Mouse (Mus musculus) liver, postnatal 0 days (tissue): ENCODE measurements around the gene Mapk10. TPM values are rescaled to one million over a fixed set of nuclear protein-coding genes. Genes with fewer than 3 reads are reported as not detected.

Experiments used
- ATAC-seq: fragments of 200-750 bp; cut with Nextera tagmentation; 2 replicates; pipeline ENCODE4 v1.8.0; 2017; ENCODE audit warnings: mild to moderate bottlenecking, moderate library complexity
- DNase-seq: peaks from one replicate; pipeline ENCODE4 v3.0.0-alpha.2; 2016
- H3K27ac ChIP-seq: fragments of 300-500 bp; sonication (generic); 2 replicates; pipeline ENCODE4 v1.5.1; 2014; ENCODE audit warnings: antibody characterized with exemption, moderate library complexity, mild to moderate bottlenecking, low read depth
- H3K27me3 ChIP-seq: fragments of 300-500 bp; sonication (generic); 2 replicates; pipeline ENCODE4 v1.6.1; 2014; ENCODE audit warnings: low read length, control low read depth, mixed read lengths; ENCODE audit not compliant: insufficient read depth
- H3K36me3 ChIP-seq: fragments of 300-500 bp; sonication (generic); replicated peaks from 2 replicates; pipeline ENCODE4 v1.6.1; 2014; ENCODE audit warnings: mild to moderate bottlenecking, control low read depth, low read length, moderate library complexity, mixed read lengths; ENCODE audit not compliant: insufficient read depth
- H3K4me1 ChIP-seq: fragments of 300-500 bp; sonication (generic); 2 replicates; pipeline ENCODE4 v1.6.1; 2014; ENCODE audit warnings: antibody characterized with exemption, mild to moderate bottlenecking, control low read depth; ENCODE audit not compliant: insufficient read depth
- H3K4me2 ChIP-seq: fragments of 300-500 bp; sonication (generic); 2 replicates; pipeline ENCODE4 v1.6.1; 2014; ENCODE audit warnings: low read depth, mild to moderate bottlenecking, low read length, moderate library complexity, mixed read lengths
- H3K4me3 ChIP-seq: fragments of 300-500 bp; sonication (generic); 2 replicates; pipeline ENCODE4 v1.5.1; 2014; ENCODE audit warnings: low read depth, low read length
- H3K9ac ChIP-seq: fragments of 300-500 bp; sonication (generic); replicated peaks from 2 replicates; pipeline ENCODE4 v1.6.1; 2014; ENCODE audit warnings: mild to moderate bottlenecking, moderate library complexity
- H3K9me3 ChIP-seq: fragments of 300-500 bp; sonication (generic); 2 replicates; pipeline ENCODE4 v1.6.1; 2016; ENCODE audit warnings: mild to moderate bottlenecking, control low read depth, low read length, mixed read lengths
- CTCF ChIP-seq: sonication (generic); IDR thresholded peaks from 2 replicates; pipeline ENCODE4 v1.5.1; 2016; ENCODE audit warnings: antibody characterized with exemption, low read depth
- EP300 ChIP-seq: IDR thresholded peaks from 2 replicates; pipeline ENCODE4 v1.6.1; 2016; ENCODE audit warnings: antibody characterized with exemption, low read depth, mild to moderate bottlenecking
- WGBS: fragments of 180-500 bp; shearing (Covaris S2); extraction: QIAGEN DNeasy Blood & Tissue Kit; methylation state at CpG from one replicate; pipeline ENCODE4 v1.1.7; 2014; ENCODE audit not compliant: insufficient replicate concordance; 5-methylcytosine and 5-hydroxymethylcytosine counted together
- polyA plus RNA-seq: library from polyadenylated mRNA; unstranded; fragments of >200 nt; fragmentation: Nextera tagmentation; extraction: Ambion mirVana; gene quantifications from 2 replicates; pipeline ENCODE4 v1.2.1, GENCODE M21; 2015

The Mapk10 gene
- polyA plus RNA-seq, 1 experiment from 2014 or later: not detected

GRCm38 (mm10) chr5:103119618-103120017 lies 91.5 kb downstream of the Mapk10 start:
- Histone ChIP-seq H3K9me3 (no peaks in the 10 kb centered on the region), H3K4me3 (no peak overlapping the region), H3K4me1 (no peaks in the 10 kb centered on the region), H3K4me2 (no peak overlapping the region), H3K27me3 (no peaks in the 10 kb centered on the region), H3K36me3 (no peaks in the 10 kb centered on the region), H3K27ac (no peak overlapping the region), H3K9ac (no peak overlapping the region)
- ATAC-seq (no peak), DNase-seq (no peak)
- TF ChIP-seq CTCF (no peak), EP300 (no peak)
- 70% methylated on average over 3 of the region's 3 CpGs for WGBS

GRCm38 (mm10) chr5:103115571-103115970 lies 95.6 kb downstream of the Mapk10 start:
- Histone ChIP-seq H3K27ac (no peak overlapping the region), H3K4me1 (no peaks in the 10 kb centered on the region), H3K9ac (no peak overlapping the region), H3K27me3 (no peaks in the 10 kb centered on the region), H3K36me3 (no peaks in the 10 kb centered on the region), H3K4me3 (no peak overlapping the region), H3K9me3 (no peaks in the 10 kb centered on the region), H3K4me2 (no peak overlapping the region)
- 75% methylated on average over 7 of the region's 7 CpGs for WGBS
- TF ChIP-seq EP300: no peak
- no peak for TF ChIP-seq CTCF
- DNase-seq (no peak), ATAC-seq (no peak)

- Histone ChIP-seq H3K4me1 (no peaks in the 10 kb centered on the region), H3K4me3 (no peak overlapping the region), H3K9ac (no peak overlapping the region), H3K36me3 (no peaks in the 10 kb centered on the region), H3K4me2 (no peak overlapping the region), H3K27ac (no peak overlapping the region), H3K9me3 (no peaks in the 10 kb centered on the region), H3K27me3 (no peaks in the 10 kb centered on the region)
- DNase-seq: no peak
- TF ChIP-seq CTCF (no peak), EP300 (no peak)
- no peak for ATAC-seq
- 76% methylated on average over 7 of the region's 7 CpGs for WGBS
These were observed 98.7 kb downstream of the Mapk10 start for GRCm38 (mm10) chr5:103112471-103112870.

GRCm38 (mm10) chr5:103109409-103109808 lies 101.7 kb downstream of the Mapk10 start:
- no peaks in the 10 kb centered on the region for H3K9me3 ChIP-seq
- 61% methylated on average over 1 of the region's 1 CpGs for WGBS
- H3K4me3 ChIP-seq: no peak overlapping the region
- ATAC-seq (no peak), DNase-seq (no peak)
- no peak overlapping the region for H3K27ac ChIP-seq
- H3K27me3 ChIP-seq: no peaks in the 10 kb centered on the region
- no peak overlapping the region for H3K4me2 ChIP-seq
- H3K4me1 ChIP-seq: no peaks in the 10 kb centered on the region
- H3K36me3 ChIP-seq: no peaks in the 10 kb centered on the region
- no peak overlapping the region for H3K9ac ChIP-seq
- TF ChIP-seq CTCF (no peak), EP300 (no peak)

- H3K9ac ChIP-seq: no peak overlapping the region
- no peak for ATAC-seq
- 71% methylated on average over 10 of the region's 10 CpGs for WGBS
These were observed 105.4 kb downstream of the Mapk10 start for GRCm38 (mm10) chr5:103105441-103106414.

GRCm38 (mm10) chr5:103104082-103104481 lies 107.1 kb downstream of the Mapk10 start:
- no peak for DNase-seq
- Histone ChIP-seq H3K36me3 (no peaks in the 10 kb centered on the region), H3K4me2 (no peak overlapping the region), H3K9ac (no peak overlapping the region), H3K27me3 (no peaks in the 10 kb centered on the region), H3K4me3 (no peak overlapping the region), H3K27ac (no peak overlapping the region), H3K4me1 (no peaks in the 10 kb centered on the region), H3K9me3 (no peaks in the 10 kb centered on the region)
- ATAC-seq: no peak
- WGBS: 74% methylated on average over 5 of the region's 5 CpGs
- TF ChIP-seq CTCF: no peak
- no peak for TF ChIP-seq EP300

More at GRCm38 (mm10) chr5:103105441-103106414, 105.4 kb downstream of the Mapk10 start:
- no peak for DNase-seq
- no peaks in the 10 kb centered on the region for H3K4me1 ChIP-seq
- H3K4me3 ChIP-seq: no peak overlapping the region
- no peak overlapping the region for H3K27ac ChIP-seq
- no peaks in the 10 kb centered on the region for H3K36me3 ChIP-seq
- TF ChIP-seq CTCF (no peak), EP300 (no peak)
- no peaks in the 10 kb centered on the region for H3K27me3 ChIP-seq
- H3K9me3 ChIP-seq: no peaks in the 10 kb centered on the region
- no peak overlapping the region for H3K4me2 ChIP-seq
